Mouse (Mus musculus) midbrain, embryonic 11.5 days (tissue): ENCODE measurements around the gene Nptx2. TPM values are rescaled to one million over a fixed set of nuclear protein-coding genes. Genes with fewer than 3 reads are reported as not detected.

Source experiments
- ATAC-seq: fragments of 200-750 bp; cut with Nextera tagmentation; 2 replicates; pipeline ENCODE4 v1.8.0; 2017; ENCODE audit warnings: moderate TSS enrichment, moderate library complexity; ENCODE audit not compliant: low FRiP score
- DNase-seq: peaks from one replicate; pipeline ENCODE4 v3.0.0; 2015; ENCODE audit warnings: low spot score; ENCODE audit errors: missing footprints
- H3K27ac ChIP-seq: fragments of 300-500 bp; sonication (generic); 2 replicates; pipeline ENCODE4 v1.5.1; 2014; ENCODE audit warnings: low read depth, low read length
- H3K27me3 ChIP-seq: fragments of 300-500 bp; sonication (generic); 2 replicates; pipeline ENCODE4 v1.6.1; 2014; ENCODE audit warnings: mild to moderate bottlenecking, low read length, moderate library complexity, mixed read lengths; ENCODE audit not compliant: control insufficient read depth, insufficient read depth
- H3K36me3 ChIP-seq: fragments of 300-500 bp; sonication (generic); 2 replicates; pipeline ENCODE4 v1.6.1; 2014; ENCODE audit warnings: mild to moderate bottlenecking, low read length, moderate library complexity, mixed read lengths; ENCODE audit not compliant: control insufficient read depth, insufficient read depth
- H3K4me1 ChIP-seq: fragments of 300-500 bp; sonication (generic); 2 replicates; pipeline ENCODE4 v1.6.1; 2014; ENCODE audit warnings: low read length; ENCODE audit not compliant: control insufficient read depth, insufficient read depth
- H3K4me2 ChIP-seq: fragments of 300-500 bp; sonication (generic); 2 replicates; pipeline ENCODE4 v1.6.1; 2014; ENCODE audit warnings: mild to moderate bottlenecking, moderate library complexity
- H3K4me3 ChIP-seq: fragments of 300-500 bp; sonication (generic); 2 replicates; pipeline ENCODE4 v1.5.1; 2014; ENCODE audit warnings: low read depth, low read length
- H3K9ac ChIP-seq: fragments of 300-500 bp; sonication (generic); 2 replicates; pipeline ENCODE4 v1.6.1; 2014; ENCODE audit warnings: low read length
- H3K9me3 ChIP-seq: fragments of 300-500 bp; sonication (generic); 2 replicates; pipeline ENCODE4 v1.6.1; 2016; ENCODE audit warnings: low read length; ENCODE audit not compliant: control insufficient read depth
- WGBS: fragments of 180-500 bp; shearing (Covaris S2); extraction: QIAGEN DNeasy Blood & Tissue Kit; methylation state at CpG from one replicate; pipeline ENCODE4 v1.1.7; 2014; 5-methylcytosine and 5-hydroxymethylcytosine counted together
- polyA plus RNA-seq: library from polyadenylated mRNA; unstranded; fragments of >200 nt; fragmentation: Nextera tagmentation; extraction: Ambion mirVana; gene quantifications from 2 replicates; pipeline ENCODE4 v1.2.1, GENCODE M21; 2014

Nptx2 gene
- 1.8 and 1.9 TPM in 2 replicates for polyA plus RNA-seq

DNA sequence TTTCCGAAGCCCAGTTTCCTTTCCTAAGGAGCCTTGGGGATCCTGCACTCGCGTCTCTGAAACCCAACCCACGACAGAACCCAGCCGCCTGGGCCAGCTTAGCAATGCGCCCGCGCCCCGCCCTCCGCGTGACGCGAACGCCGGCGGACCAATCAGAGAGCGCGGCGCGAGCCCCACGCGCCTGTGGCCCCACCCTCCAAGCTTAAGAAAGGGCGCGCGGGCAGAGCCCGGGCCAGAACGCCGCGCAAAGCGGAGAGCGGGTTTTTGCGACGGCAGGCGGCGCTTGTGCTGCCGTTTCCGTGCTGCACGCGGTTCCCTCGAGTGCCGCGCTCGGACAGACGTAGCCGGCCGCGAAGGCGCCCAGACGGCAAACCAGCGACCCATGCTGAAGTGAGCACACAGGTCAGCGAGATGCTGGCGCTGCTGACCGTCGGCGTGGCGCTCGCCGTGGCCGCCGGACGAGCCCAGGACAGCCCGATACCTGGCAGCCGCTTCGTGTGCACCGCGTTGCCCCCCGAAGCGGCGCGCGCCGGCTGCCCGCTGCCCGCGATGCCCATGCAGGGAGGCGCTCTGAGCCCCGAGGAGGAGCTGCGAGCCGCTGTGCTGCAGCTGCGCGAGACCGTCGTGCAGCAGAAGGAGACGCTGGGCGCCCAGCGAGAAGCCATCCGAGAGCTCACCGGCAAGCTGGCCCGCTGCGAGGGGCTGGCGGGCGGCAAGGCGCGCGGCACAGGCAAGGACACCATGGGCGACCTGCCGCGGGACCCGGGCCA is at the start of gene Nptx2:
Gene Nptx2, plus strand, starts transcription at position 250 of the 770 bp plus-strand sequence.
- Histone ChIP-seq H3K4me2 (peak within 1 kb of the TSS; percentile 48), H3K9me3 (no peaks in the 10 kb centered on the region), H3K4me1 (peaks cover 17% of the 10 kb centered on the region), H3K27me3 (peaks cover 35% of the 10 kb centered on the region), H3K36me3 (no peaks in the 10 kb centered on the region), H3K9ac (peak within 1 kb of the TSS; percentile 43), H3K4me3 (peak within 1 kb of the TSS; percentile 32), H3K27ac (no peak within 1 kb of the TSS)
- WGBS: under 1% methylated on average over 95 of the region's 99 CpGs
- ATAC-seq: peak; percentile 93
- DNase-seq: peak; percentile 99

DNA sequence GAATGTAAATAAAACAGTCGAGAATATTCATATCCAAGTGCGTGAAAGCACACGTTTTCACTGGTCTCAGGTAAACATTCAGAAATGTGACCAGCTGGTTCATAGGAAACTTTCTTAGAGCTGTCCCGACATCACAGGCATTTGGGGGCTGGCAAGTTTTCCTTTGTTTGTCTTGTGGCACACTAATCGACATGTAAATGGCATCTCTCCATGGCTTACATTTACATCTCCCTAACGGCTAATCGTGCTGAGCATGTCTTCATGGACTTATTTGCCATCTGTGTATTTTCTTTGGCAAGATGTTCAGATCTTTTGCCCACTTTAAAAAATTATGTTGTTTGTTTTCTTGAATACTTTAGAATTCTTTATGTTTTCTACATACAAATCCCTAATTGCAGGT is 49.2 kb upstream of the Nptx2 start:
- Histone ChIP-seq H3K4me3 (no peak overlapping the region), H3K27me3 (no peaks in the 10 kb centered on the region), H3K27ac (no peak overlapping the region), H3K9me3 (no peaks in the 10 kb centered on the region), H3K4me1 (no peaks in the 10 kb centered on the region), H3K36me3 (no peaks in the 10 kb centered on the region), H3K9ac (no peak overlapping the region), H3K4me2 (no peak overlapping the region)
- DNase-seq: no peak
- ATAC-seq: no peak
- WGBS: 87% methylated on average over 7 of the region's 7 CpGs

DNA sequence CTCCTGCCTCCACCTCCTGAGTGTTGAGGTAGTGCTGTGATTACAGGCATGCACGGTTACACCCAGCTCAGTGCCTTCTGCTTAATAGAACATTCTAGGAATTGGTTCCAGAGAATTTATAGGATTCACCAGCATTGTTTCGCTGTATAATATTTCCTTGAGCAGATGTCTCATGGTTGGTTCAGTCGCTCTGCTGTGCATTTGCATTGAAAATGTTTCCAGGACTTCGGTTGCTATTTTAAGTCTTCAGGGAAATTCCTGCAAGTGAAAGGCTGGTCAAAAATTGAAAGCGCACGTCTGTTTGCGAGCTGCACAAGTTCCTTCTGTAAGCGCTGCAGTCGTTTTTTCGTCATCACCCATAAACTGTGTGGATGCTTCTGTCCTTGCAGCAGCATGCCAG is 41.5 kb upstream of the Nptx2 start:
- Histone ChIP-seq H3K4me3 (no peak overlapping the region), H3K4me2 (no peak overlapping the region), H3K9ac (no peak overlapping the region), H3K36me3 (no peaks in the 10 kb centered on the region), H3K9me3 (no peaks in the 10 kb centered on the region; the same call in 1 of the 2 replicates), H3K4me1 (peaks cover 1% of the 10 kb centered on the region; the same call in 1 of the 2 replicates), H3K27ac (no peak overlapping the region), H3K27me3 (no peaks in the 10 kb centered on the region)
- 93% methylated on average over 10 of the region's 10 CpGs for WGBS
- ATAC-seq (no peak), DNase-seq (no peak)

DNA sequence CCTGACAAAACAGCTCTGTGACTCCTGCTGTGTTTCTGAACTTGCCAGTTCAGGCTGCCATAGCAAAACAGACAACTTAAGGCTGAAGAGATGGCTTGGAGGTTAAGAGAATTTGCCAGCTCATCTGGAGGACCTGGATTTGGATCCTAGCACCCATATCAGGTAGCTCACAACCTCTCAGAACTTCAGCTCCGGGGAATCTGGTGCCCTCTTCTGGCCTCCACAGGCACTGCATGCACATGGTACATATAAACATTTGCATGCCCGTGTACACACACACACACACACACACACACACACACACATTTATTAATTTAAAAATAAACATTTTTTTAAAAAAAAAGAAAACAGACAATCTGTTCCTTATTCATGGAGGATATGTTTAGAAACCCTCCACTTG is 40.0 kb upstream of the Nptx2 start:
- Histone ChIP-seq H3K4me1 (peaks cover 3% of the 10 kb centered on the region; the same call in 1 of the 2 replicates), H3K9me3 (no peaks in the 10 kb centered on the region; the same call in 1 of the 2 replicates), H3K36me3 (no peaks in the 10 kb centered on the region), H3K27me3 (no peaks in the 10 kb centered on the region), H3K4me3 (no peak overlapping the region), H3K9ac (no peak overlapping the region), H3K4me2 (no peak overlapping the region), H3K27ac (no peak overlapping the region)
- DNase-seq: no peak
- WGBS: 88% methylated on average over 2 of the region's 2 CpGs
- no peak for ATAC-seq

DNA sequence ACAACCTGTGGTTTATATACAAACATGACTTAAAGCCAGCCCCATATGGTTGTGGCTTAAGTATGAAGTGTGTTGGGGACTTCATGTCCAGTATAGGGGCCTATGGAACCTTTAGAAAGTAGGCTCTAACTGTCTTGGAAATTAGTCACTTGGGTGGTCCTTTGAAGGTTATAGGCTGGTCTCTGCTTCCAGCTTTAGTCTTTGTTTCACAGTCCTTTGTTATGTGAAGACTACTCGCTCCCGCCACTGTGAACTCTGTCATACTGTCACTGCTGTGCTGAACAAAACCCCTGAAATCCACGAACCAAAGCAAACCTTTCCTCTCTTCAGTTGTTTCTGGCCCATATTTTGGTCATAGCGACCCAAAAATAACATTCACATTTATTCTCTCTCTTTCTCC is 39.5 kb upstream of the Nptx2 start:
- no peak for ATAC-seq
- Histone ChIP-seq H3K36me3 (no peaks in the 10 kb centered on the region), H3K9me3 (no peaks in the 10 kb centered on the region; the same call in 1 of the 2 replicates), H3K4me1 (peaks cover 3% of the 10 kb centered on the region; the same call in 1 of the 2 replicates), H3K27me3 (no peaks in the 10 kb centered on the region), H3K4me2 (no peak overlapping the region), H3K9ac (no peak overlapping the region), H3K4me3 (no peak overlapping the region), H3K27ac (no peak overlapping the region)
- 54% methylated on average over 4 of the region's 4 CpGs for WGBS
- no peak for DNase-seq

DNA sequence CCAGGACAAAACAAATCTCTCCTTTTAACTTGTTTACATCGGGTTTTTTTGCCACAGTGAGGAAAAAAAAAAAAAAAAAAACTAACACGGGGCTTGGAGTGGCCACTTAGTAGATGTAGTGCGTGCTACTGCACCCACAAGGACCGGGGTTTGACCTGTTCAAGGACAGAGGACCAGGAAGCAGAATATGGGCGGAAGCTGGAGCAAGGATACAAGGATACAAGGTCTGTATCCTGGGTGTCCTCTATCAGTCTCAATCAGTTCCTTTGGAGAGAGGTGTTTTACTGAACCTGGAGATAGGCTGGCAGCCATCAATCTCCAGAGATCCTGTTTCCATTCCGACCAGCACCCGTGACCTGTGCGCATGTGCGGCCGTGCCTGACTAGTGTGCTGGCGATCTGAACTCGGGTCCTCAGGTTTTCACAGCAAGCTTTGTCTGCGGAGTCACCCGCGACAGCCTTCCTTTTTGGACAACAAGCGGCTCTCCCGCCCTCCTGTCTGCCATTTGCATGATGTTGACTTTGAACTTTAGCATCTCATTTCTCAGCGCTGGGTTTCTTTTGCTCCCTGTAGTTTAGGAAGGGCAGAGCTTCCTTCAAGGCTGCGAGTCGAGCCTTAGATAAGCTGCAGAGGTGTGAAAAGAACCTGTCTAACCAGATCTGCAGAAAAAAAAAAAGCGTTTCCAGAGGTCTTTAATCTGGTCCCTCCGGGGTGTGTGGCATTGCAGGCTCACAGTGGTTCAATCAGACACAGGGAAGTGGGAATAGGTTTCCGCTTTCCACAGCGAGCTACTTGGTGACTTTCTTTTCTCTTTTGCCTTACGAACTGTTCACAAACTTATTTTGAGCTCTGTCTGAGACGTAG is 38.8 kb upstream of the Nptx2 start:
- ATAC-seq (no peak), DNase-seq (peak; percentile 86)
- no peak overlapping the region for H3K9ac ChIP-seq
- H3K36me3 ChIP-seq: no peaks in the 10 kb centered on the region
- no peak overlapping the region for H3K27ac ChIP-seq
- no peaks in the 10 kb centered on the region for H3K27me3 ChIP-seq
- no peaks in the 10 kb centered on the region; the same call in 1 of the 2 replicates for H3K9me3 ChIP-seq
- peaks cover 3% of the 10 kb centered on the region; the same call in 1 of the 2 replicates for H3K4me1 ChIP-seq
- no peak overlapping the region for H3K4me2 ChIP-seq
- 43% methylated on average over 26 of the region's 26 CpGs for WGBS
- no peak overlapping the region for H3K4me3 ChIP-seq

DNA sequence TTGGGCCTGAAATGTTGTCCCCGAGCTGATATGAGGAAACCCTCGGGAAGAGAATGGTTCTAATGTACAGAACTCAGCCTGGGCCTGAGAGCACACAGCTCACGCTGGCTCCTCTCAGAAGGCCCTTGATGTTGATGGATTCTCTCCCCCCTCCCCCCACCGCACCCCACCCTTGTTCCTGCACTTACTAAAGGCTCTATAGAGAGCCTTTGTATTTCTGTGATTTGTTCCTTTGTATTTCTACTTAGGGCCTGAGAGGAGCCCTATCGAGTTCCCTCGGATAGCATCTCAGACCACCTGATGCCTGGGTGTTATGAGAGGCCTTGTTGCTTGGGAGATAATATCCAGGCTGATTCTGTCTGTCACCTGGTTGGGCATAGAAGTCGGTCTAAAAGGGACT is 36.3 kb upstream of the Nptx2 start:
- Histone ChIP-seq H3K27ac (no peak overlapping the region), H3K4me1 (peaks cover 3% of the 10 kb centered on the region; the same call in 1 of the 2 replicates), H3K9ac (no peak overlapping the region), H3K9me3 (no peaks in the 10 kb centered on the region; the same call in 1 of the 2 replicates), H3K4me2 (no peak overlapping the region), H3K4me3 (no peak overlapping the region), H3K36me3 (no peaks in the 10 kb centered on the region), H3K27me3 (no peaks in the 10 kb centered on the region)
- ATAC-seq (no peak), DNase-seq (no peak)
- WGBS: 45% methylated on average over 7 of the region's 7 CpGs

DNA sequence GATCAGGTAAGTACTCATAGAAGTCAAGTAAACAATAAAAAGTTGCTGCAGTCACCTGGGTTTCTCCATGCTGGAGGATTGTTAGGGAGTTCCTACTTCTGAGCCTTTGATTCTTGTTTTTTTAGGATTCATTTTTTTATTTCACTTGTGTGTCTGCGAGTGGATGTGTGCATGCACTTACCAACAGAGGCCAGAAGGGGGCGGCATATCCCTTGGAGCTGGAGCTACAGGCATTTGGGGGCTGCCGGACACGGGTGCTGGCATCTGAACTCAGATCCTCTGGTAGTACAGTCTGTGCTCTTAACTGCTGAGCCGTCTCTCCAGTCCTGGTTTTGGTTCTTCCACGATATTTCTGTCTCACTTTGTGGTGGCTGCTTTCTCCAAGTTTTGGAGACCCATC is 31.0 kb upstream of the Nptx2 start:
- Histone ChIP-seq H3K4me3 (no peak overlapping the region), H3K27me3 (no peaks in the 10 kb centered on the region), H3K9ac (no peak overlapping the region), H3K4me1 (no peaks in the 10 kb centered on the region), H3K27ac (no peak overlapping the region), H3K36me3 (no peaks in the 10 kb centered on the region), H3K9me3 (no peaks in the 10 kb centered on the region), H3K4me2 (no peak overlapping the region)
- DNase-seq (no peak), ATAC-seq (no peak)
- 68% methylated on average over 6 of the region's 6 CpGs for WGBS

DNA sequence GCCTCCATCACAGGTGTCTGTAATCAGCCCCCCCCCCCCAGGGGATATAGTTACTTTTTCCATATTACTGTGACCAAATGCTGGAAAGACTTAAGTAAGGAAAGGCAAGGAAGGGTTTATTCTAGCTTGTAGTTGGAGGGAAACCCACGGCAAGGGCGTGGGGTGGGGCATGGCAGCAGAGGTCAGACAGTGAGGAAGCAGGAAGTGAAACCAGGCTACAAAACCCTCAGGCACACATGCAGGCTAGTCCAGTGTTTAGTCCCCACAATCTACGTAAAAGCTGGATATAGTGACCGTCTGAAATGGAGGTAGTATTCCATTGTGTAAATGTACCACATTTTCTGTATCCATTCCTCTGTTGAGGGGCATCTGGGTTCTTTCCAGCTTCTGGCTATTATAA is 30.5 kb upstream of the Nptx2 start:
- Histone ChIP-seq H3K4me1 (no peaks in the 10 kb centered on the region), H3K36me3 (no peaks in the 10 kb centered on the region), H3K27ac (no peak overlapping the region), H3K9ac (no peak overlapping the region), H3K4me3 (no peak overlapping the region), H3K4me2 (no peak overlapping the region), H3K9me3 (no peaks in the 10 kb centered on the region), H3K27me3 (no peaks in the 10 kb centered on the region)
- DNase-seq: no peak
- WGBS: 86% methylated on average over 4 of the region's 4 CpGs
- no peak for ATAC-seq
